Mouse (Mus musculus): ENCODE results near the gene Zfp423. TPM values are rescaled to one million over a fixed set of nuclear protein-coding genes. Genes with fewer than 3 reads are reported as not detected.
A peak's percentile ranks its signal among the peaks of the same experiment; 100 is the strongest.

The Zfp423 gene
- 23.1 and 24.8 TPM in 2 replicates for polyA plus RNA-seq (2014; fragmentation: Nextera tagmentation; extraction: Ambion mirVana)

DNA sequence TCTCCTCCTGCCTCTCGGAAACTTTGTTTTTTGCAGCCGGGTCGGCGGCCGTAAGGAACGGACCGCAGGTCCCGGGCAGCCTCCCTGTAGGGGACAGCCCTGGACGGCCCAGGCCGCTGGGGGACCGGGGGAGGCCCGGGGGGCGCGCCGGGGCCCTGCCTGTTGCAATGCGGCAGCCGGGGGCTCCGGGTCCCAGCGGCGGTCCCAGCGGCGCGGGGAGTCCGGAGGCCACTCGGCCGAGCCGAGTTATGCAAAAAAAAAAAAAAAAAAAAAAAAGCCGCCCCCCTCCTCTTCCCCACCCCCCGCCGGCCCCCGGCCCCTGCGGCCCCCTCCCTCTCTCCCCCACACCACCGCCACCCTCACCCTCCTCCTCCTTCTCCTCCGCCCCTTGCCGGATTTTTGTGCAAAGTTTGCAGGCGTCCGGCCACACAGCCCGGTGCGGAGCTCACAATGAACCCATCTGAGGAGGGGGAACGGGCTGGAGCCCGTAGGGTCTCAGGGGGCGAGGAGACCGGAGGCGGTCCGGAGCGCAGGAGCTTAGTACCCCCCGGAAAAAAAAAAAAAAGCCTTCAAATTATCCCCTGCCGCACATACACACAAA is at the start of gene Zfp423:
Gene Zfp423 (minus strand): TSS at position 276 of the 601 bp plus-strand sequence.
- Histone ChIP-seq H3K27me3 (replicated peaks; ENCODE audit: control insufficient read depth, insufficient read depth, low read length) (peaks cover 19% of the 10 kb centered on the region), H3K9me3 (ENCODE audit: control insufficient read depth, low read length) (no peaks in the 10 kb centered on the region), H3K4me3 (ENCODE audit: low read depth, low read length) (peak within 1 kb of the TSS; percentile 92), H3K9ac (ENCODE audit: low read depth, low read length) (peak within 1 kb of the TSS; percentile 96), H3K27ac (replicated peaks; ENCODE audit: low read depth, low read length) (peak within 1 kb of the TSS; percentile 99), H3K4me1 (ENCODE audit: control insufficient read depth, insufficient read depth, low read length) (peaks cover 46% of the 10 kb centered on the region), H3K36me3 (ENCODE audit: control insufficient read depth, insufficient read depth, low read length) (no peaks in the 10 kb centered on the region), H3K4me2 (ENCODE audit: low read depth, low read length) (peak within 1 kb of the TSS; percentile 98)
- WGBS, result 0% methylated on average over 26 of the region's 48 CpGs
- DNase-seq (ENCODE audit: low spot score), result peak; percentile 83
- ATAC-seq (ENCODE audit: low read depth), result peak; percentile 7; the same call in 1 of the 2 replicates

DNA sequence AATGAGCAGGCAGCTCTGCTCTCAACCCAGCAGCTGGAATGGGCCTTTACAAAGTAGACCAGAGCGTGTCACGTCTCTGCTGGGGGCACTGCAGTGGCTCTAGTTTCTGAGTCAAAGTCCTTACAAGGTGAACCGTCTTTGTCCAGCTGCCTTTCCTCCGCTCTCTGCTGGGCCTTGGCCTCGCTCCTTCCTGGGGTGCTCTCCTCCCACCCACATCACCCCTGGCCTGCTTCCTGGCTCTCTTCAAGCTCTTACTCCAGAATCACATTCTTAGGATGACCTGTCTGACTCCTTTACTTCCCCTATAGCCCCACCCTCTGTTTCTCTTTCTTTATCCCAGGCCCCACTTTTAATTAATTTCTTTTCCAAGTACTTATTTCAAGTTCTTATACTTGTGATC is 47.4 kb upstream of the Zfp423 start:
- ATAC-seq (ENCODE audit: low read depth), result no peak
- WGBS, result 77% methylated on average over 5 of the region's 5 CpGs

DNA sequence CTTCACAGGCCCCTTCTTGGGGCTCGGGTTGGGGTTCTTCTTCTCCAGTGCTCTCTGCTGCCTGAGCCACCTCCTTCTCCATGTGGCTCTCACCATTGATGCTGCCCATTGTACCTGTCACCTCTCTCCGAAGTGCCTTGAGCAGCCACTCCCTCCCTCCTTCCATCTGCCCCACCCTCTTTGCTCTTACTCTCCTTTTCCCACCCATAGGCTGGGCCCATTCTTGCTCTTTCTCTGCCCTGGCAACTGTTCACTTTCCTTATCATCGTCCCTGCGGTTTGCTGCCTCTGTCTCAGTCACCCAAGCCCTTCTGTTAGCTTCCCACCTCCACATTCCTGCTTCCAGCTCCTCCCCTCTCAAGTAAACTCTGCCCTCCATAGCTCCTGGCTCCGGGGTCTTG is 25.4 kb upstream of the Zfp423 start:
- 44% methylated on average over 5 of the region's 5 CpGs for WGBS
- Histone ChIP-seq H3K4me3 (ENCODE audit: low read depth, low read length) (no peak overlapping the region), H3K4me2 (ENCODE audit: low read depth, low read length) (no peak overlapping the region), H3K4me1 (ENCODE audit: control insufficient read depth, insufficient read depth, low read length) (no peaks in the 10 kb centered on the region; the same call in 1 of the 2 replicates), H3K36me3 (ENCODE audit: control insufficient read depth, insufficient read depth, low read length) (no peaks in the 10 kb centered on the region), H3K9me3 (ENCODE audit: control insufficient read depth, low read length) (no peaks in the 10 kb centered on the region), H3K27ac (replicated peaks; ENCODE audit: low read depth, low read length) (no peak overlapping the region), H3K27me3 (replicated peaks; ENCODE audit: control insufficient read depth, insufficient read depth, low read length) (no peaks in the 10 kb centered on the region), H3K9ac (ENCODE audit: low read depth, low read length) (no peak overlapping the region)
- ATAC-seq (ENCODE audit: low read depth) (no peak), DNase-seq (ENCODE audit: low spot score) (no peak)

More for the DNA sequence above, 47.4 kb upstream of the Zfp423 start:
- Histone ChIP-seq H3K27me3 (replicated peaks; ENCODE audit: control insufficient read depth, insufficient read depth, low read length) (no peaks in the 10 kb centered on the region), H3K9me3 (ENCODE audit: control insufficient read depth, low read length) (no peaks in the 10 kb centered on the region), H3K4me3 (ENCODE audit: low read depth, low read length) (no peak overlapping the region), H3K4me1 (ENCODE audit: control insufficient read depth, insufficient read depth, low read length) (no peaks in the 10 kb centered on the region), H3K4me2 (ENCODE audit: low read depth, low read length) (no peak overlapping the region), H3K9ac (ENCODE audit: low read depth, low read length) (no peak overlapping the region), H3K27ac (replicated peaks; ENCODE audit: low read depth, low read length) (no peak overlapping the region), H3K36me3 (ENCODE audit: control insufficient read depth, insufficient read depth, low read length) (no peaks in the 10 kb centered on the region)
- no peak for DNase-seq (ENCODE audit: low spot score)

DNA sequence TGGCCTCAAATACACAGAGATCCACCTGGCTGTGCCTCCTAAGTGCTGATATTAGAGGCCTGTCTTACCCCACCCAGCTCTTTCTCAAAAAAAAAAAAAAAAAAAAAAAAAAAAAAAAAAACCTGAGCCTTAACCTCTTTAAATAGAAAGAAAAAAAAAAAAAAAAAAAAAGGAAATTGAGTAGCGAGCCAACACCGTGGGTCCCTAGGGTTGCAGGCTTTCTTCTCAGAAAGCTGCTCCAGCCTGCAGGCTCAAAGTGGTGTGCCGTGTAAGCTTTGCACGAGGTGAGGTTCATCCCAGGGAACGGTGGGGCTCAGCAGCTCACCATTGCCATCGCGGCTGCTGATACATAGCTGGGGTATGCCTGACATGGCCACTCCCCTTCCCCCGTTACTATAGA is 24.6 kb upstream of the Zfp423 start:
- DNase-seq (ENCODE audit: low spot score), result no peak
- Histone ChIP-seq H3K27ac (replicated peaks; ENCODE audit: low read depth, low read length) (no peak overlapping the region), H3K4me3 (ENCODE audit: low read depth, low read length) (no peak overlapping the region), H3K27me3 (replicated peaks; ENCODE audit: control insufficient read depth, insufficient read depth, low read length) (no peaks in the 10 kb centered on the region), H3K9me3 (ENCODE audit: control insufficient read depth, low read length) (no peaks in the 10 kb centered on the region), H3K36me3 (ENCODE audit: control insufficient read depth, insufficient read depth, low read length) (no peaks in the 10 kb centered on the region), H3K4me1 (ENCODE audit: control insufficient read depth, insufficient read depth, low read length) (no peaks in the 10 kb centered on the region; the same call in 1 of the 2 replicates), H3K4me2 (ENCODE audit: low read depth, low read length) (no peak overlapping the region), H3K9ac (ENCODE audit: low read depth, low read length) (no peak overlapping the region)
- WGBS, result 31% methylated on average over 8 of the region's 8 CpGs
- no peak for ATAC-seq (ENCODE audit: low read depth)

DNA sequence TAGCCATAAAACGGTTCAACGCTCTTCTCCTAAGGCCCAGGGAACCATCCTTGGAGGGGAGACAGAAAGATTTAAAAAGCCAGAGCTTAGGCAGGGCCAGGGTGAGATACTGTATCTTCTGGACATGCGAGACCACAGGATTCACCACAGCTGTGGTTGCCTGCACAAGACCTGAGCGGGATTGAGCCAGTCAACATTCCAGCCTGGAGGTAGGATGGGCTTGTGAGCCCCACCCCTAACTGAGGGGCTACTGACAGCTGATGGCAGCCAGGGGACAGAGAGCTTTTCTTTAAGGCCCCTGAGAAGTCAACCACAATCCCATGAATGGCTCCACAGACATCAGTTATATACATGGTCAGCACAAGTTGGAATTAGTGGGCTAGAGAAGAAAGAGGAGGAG is 23.5 kb upstream of the Zfp423 start:
- Histone ChIP-seq H3K9ac (ENCODE audit: low read depth, low read length) (no peak overlapping the region), H3K36me3 (ENCODE audit: control insufficient read depth, insufficient read depth, low read length) (no peaks in the 10 kb centered on the region), H3K4me1 (ENCODE audit: control insufficient read depth, insufficient read depth, low read length) (no peaks in the 10 kb centered on the region; the same call in 1 of the 2 replicates), H3K27me3 (replicated peaks; ENCODE audit: control insufficient read depth, insufficient read depth, low read length) (no peaks in the 10 kb centered on the region), H3K4me3 (ENCODE audit: low read depth, low read length) (no peak overlapping the region), H3K9me3 (ENCODE audit: control insufficient read depth, low read length) (no peaks in the 10 kb centered on the region), H3K27ac (replicated peaks; ENCODE audit: low read depth, low read length) (no peak overlapping the region), H3K4me2 (ENCODE audit: low read depth, low read length) (no peak overlapping the region)
- DNase-seq (ENCODE audit: low spot score) (no peak), ATAC-seq (ENCODE audit: low read depth) (no peak)
- 83% methylated on average over 4 of the region's 4 CpGs for WGBS

DNA sequence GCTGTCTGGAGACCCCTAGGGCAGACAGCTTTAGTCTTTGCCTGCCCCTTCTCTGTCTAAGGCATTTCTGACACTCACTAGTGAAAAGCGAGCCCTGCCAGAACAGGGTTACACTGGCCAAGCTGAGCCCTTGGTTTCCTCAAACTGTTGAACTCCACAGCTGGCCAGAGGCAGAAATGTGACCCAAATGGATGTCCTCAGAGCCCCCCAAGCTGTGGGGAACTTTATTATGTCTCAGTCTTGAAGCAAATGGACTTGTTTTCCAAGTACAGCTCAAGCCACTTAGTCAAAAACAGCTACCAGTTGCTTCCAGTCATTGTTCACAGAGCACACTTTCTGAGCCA is 16.0 kb upstream of the Zfp423 start:
- no peak overlapping the region; the same call in 1 of the 2 replicates for H3K9ac ChIP-seq (ENCODE audit: low read depth, low read length)
- WGBS, result 14% methylated on average over 1 of the region's 1 CpGs
- peak overlapping the region; percentile 52 for H3K27ac ChIP-seq (replicated peaks; ENCODE audit: low read depth, low read length)
- H3K9me3 ChIP-seq (ENCODE audit: control insufficient read depth, low read length), result no peaks in the 10 kb centered on the region
- H3K4me1 ChIP-seq (ENCODE audit: control insufficient read depth, insufficient read depth, low read length), result peaks cover 20% of the 10 kb centered on the region
- H3K4me2 ChIP-seq (ENCODE audit: low read depth, low read length), result peak overlapping the region; percentile 66; the same call in 1 of the 2 replicates
- H3K36me3 ChIP-seq (ENCODE audit: control insufficient read depth, insufficient read depth, low read length), result no peaks in the 10 kb centered on the region
- no peak for ATAC-seq (ENCODE audit: low read depth)
- DNase-seq (ENCODE audit: low spot score), result no peak
- no peaks in the 10 kb centered on the region for H3K27me3 ChIP-seq (replicated peaks; ENCODE audit: control insufficient read depth, insufficient read depth, low read length)
- H3K4me3 ChIP-seq (ENCODE audit: low read depth, low read length), result no peak overlapping the region

DNA sequence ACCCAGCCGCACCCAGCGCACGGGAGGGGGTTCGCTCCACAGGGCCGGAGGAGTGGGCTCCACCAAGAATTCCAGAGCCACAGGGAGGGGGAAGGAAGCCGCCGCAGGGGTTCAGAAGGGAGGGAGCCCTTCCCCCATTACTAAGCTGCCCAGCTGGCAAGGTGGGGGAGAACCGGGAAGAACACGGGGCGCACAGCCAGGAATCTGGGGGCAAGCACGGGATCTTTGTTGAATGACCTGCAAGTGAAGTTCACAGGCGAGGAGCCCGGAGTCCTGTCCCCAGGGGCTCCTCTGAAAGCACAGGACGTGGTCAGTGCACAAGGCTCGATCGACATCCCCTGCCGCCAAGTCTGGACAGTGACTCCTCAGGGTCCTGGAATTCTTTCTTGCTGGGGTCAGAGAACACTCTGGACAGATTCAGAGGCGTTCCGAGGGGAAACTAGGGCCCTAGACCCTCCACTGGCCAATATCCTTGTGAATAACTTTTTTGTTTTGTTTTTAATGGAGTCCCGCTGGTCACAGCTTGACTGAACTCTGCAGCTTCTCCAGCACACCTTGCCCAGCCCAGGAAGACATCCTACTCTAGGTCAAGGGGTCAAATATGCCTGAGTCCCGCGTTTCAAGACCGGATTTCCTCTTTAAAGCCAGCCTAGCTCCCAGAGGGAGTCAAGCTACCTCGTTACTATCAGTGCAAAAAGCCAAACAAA is 15.5 kb upstream of the Zfp423 start:
- H3K27ac ChIP-seq (replicated peaks; ENCODE audit: low read depth, low read length), result peak overlapping the region; percentile 52
- no peaks in the 10 kb centered on the region for H3K27me3 ChIP-seq (replicated peaks; ENCODE audit: control insufficient read depth, insufficient read depth, low read length)
- no peaks in the 10 kb centered on the region for H3K9me3 ChIP-seq (ENCODE audit: control insufficient read depth, low read length)
- H3K4me3 ChIP-seq (ENCODE audit: low read depth, low read length), result peak overlapping the region; percentile 24
- peaks cover 20% of the 10 kb centered on the region for H3K4me1 ChIP-seq (ENCODE audit: control insufficient read depth, insufficient read depth, low read length)
- 4% methylated on average over 24 of the region's 24 CpGs for WGBS
- peak overlapping the region; percentile 66 for H3K4me2 ChIP-seq (ENCODE audit: low read depth, low read length)
- DNase-seq (ENCODE audit: low spot score) (peak; percentile 58), ATAC-seq (ENCODE audit: low read depth) (peak; percentile 53; the same call in 1 of the 2 replicates)
- H3K9ac ChIP-seq (ENCODE audit: low read depth, low read length), result peak overlapping the region; percentile 47
- no peaks in the 10 kb centered on the region for H3K36me3 ChIP-seq (ENCODE audit: control insufficient read depth, insufficient read depth, low read length)

DNA sequence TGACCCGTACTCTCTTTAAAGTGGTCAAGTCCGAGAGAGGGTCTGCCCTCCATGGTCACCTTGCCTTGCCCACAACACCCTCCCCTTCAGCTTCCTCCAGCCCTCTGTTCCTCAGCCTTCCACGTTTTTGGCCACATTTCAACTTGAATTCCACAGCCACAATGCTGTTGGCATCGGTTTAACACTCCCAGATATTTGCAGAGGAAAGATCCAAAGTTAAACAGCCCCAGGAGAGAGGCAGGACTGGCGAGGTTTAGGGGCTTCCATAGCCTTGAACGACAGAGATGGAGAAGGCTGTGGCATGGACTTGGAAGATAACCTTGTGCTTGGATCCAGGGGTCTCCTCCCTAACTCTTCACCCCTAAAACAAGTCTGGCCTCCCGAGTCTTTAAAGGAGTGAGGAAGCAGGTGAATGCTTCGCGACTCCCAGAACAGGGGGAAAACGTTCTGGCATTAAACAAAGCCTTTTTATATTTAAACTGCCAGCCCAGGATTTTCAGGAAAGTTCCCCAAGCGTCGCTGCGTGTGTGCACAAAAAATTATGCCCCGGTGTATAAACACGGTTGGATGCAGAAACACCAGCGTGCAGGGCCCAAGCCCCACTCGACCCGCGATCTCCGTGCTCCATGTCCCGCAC is 14.8 kb upstream of the Zfp423 start:
- ATAC-seq (ENCODE audit: low read depth) (no peak; the same call in 1 of the 2 replicates), DNase-seq (ENCODE audit: low spot score) (peak; percentile 37)
- peak overlapping the region; percentile 41 for H3K27ac ChIP-seq (replicated peaks; ENCODE audit: low read depth, low read length)
- H3K4me1 ChIP-seq (ENCODE audit: control insufficient read depth, insufficient read depth, low read length), result peaks cover 20% of the 10 kb centered on the region
- no peaks in the 10 kb centered on the region for H3K36me3 ChIP-seq (ENCODE audit: control insufficient read depth, insufficient read depth, low read length)
- H3K9ac ChIP-seq (ENCODE audit: low read depth, low read length), result peak overlapping the region; percentile 47
- WGBS, result 5% methylated on average over 21 of the region's 21 CpGs
- H3K4me3 ChIP-seq (ENCODE audit: low read depth, low read length), result peak overlapping the region; percentile 24
- no peaks in the 10 kb centered on the region for H3K27me3 ChIP-seq (replicated peaks; ENCODE audit: control insufficient read depth, insufficient read depth, low read length)
- peak overlapping the region; percentile 66 for H3K4me2 ChIP-seq (ENCODE audit: low read depth, low read length)
- H3K9me3 ChIP-seq (ENCODE audit: control insufficient read depth, low read length), result no peaks in the 10 kb centered on the region
